Mouse (Mus musculus) testis, postnatal 10 days (tissue): ENCODE data around the gene Iqgap2.

ENCODE experiments used
- DNase-seq: peaks from one replicate; pipeline ENCODE4 v3.0.0; 2021; ENCODE audit warnings: low spot score

Gene Iqgap2

DNA sequence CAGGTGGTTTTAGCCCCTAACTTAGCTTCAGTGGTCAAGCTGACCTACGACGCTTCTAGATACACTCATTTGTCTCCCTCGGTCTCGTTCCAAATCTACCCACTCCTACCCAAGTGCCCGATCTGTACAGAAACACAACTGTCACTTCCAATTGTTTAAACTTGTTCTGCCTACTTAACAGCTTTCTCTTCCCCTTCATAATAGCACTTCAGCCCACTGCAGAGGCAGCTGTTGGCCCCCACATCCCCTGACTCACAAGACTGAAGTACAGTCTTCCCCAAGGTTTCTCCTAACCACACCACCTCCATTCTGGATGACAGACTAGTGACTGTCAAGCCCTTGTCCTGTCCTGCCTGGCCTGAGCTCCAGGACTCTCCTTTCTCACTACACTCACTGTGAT is 63.1 kb downstream of the Iqgap2 start:
- no peak for DNase-seq

- DNase-seq = no peak
Observed at GRCm38 (mm10) chr13:95826178-95826577, 65.5 kb downstream of the Iqgap2 start.

DNA sequence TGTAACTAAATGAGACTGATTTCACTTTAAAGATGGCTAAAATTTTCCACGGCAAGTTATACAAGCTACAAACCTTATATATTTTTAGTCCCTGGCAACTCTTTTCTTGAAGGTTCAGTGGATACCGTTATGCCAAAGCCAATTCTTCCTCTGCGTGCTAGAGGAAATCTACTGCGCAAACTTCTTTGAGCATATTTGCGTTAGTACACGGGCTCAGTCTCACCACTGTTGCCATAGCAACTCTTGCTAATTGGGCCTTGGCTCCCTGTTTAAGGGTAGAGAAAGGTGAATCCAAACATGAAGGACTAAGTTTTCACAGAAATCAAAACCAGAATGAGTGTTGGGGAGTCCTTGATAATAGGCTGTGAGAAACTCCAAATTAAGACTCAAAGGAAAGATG is 68.8 kb downstream of the Iqgap2 start:
- no peak for DNase-seq

DNA sequence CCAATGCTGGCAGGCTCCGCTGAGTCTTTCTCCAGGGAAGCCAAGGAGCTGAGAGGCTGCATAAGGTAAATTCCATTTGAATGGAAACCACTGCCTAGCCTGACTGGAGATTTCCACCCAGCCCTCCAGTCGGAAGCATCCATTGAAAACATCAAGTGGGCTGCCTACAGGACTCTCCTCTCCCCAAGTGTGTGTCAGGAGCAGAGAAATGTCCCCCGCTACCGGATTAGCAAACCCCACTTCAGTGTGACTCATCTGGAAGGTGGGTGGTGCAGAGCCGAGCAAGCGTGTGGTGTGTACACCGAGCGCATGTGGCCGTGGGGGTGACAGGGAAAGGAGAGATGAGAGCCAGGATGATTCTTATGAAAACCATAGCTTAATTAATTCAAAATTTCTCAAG is 71.7 kb downstream of the Iqgap2 start:
- no peak for DNase-seq

DNA sequence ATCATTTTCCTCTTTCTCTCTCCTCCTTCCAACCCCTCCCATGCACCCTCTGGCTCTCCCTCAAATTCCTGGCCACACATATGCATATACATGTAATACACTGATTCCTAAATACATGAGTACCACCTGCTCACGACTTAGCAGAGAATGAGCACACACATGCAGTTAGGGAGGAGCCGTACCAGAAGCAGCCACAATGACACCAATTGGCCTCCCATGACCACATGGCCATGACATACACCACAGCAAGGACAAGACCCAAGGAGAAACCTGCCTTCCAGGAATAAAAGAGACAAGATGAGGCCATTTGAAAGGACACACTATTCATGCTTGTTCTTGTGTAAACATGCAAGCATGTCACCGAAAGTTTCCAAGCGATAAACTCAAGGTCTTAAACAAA is 72.8 kb downstream of the Iqgap2 start:
- DNase-seq = no peak

DNA sequence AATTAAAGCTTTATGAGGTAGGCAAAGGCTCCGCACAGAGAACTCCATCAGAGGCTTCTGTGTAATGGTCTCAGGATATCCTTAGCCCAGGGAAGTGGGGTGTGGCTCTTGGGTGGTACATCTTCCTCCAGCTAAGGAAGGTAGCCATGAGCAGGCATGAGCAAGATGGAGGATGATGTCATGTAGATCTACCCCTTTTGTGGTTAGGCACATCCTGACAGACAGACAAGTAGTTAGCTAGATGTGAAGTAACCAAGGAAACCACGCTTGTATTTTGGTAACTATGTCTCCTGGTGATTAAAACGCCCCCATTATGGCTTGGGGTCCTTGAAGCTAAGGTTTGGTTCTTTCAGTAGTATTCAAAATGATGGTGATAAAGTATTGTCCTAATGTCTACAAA is 78.1 kb downstream of the Iqgap2 start:
- DNase-seq = no peak

DNA sequence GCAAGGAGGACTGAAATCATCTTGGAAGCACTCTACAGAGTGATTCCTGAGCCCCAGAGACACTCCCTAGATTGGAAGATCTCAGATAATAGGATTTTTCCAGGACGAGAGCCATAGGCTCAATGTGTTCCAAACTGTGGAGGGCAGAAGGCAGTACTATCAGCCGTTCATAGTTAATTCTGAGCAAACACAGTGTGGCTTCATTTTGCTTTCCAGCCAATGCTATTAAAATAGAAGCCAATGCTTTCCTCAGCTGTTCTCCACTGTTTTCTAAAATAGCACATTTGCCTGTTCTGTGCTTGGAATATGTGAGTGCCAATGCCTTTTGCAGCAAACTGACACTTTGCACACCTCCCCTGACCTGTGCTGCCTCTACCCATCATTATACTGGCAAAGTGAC is 80.9 kb downstream of the Iqgap2 start:
- DNase-seq = no peak

- no peak for DNase-seq
Observed at GRCm38 (mm10) chr13:95807106-95807750, 84.5 kb downstream of the Iqgap2 start.

- DNase-seq = peak; percentile 51
Observed at GRCm38 (mm10) chr13:95805469-95806166, 86.1 kb downstream of the Iqgap2 start.

DNA sequence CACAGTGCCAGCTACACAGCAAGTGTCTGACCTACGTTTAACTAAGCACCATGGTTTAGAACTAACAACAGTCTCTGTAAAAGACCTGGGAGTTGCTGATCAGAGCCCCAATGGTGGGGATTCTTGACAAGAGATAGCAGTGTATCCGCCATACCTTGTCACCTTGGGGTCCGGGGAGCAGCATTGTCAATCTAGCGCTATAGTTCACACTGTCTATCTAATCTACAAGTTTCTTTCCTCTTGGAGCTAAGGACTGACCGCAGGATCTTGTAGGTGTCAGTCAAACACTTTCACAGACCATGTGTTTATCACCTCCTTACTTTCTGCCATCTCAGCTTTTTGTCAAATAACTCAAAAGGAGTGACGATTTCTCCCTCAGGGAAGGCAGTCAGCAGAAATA is 87.6 kb downstream of the Iqgap2 start:
- no peak for DNase-seq

DNA sequence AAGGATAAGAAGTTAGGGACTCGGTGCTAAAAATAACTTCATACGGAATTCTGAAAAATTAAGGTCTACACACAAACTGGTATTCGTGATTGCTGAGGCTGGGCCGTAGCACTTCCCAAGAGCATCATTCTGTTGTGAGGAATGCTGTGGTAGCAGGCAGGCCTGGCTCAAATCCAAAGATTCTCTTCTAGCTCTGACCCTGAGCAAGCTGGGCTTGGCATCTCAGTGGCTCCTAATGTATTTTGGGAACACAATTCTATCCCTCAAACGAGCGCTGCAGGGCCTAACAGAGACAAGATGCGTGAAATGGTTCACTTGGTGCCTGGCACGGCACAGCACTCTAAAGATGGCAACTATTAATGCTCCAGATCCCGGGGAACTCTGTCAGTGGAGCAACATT is 90.8 kb downstream of the Iqgap2 start:
- DNase-seq = no peak

DNA sequence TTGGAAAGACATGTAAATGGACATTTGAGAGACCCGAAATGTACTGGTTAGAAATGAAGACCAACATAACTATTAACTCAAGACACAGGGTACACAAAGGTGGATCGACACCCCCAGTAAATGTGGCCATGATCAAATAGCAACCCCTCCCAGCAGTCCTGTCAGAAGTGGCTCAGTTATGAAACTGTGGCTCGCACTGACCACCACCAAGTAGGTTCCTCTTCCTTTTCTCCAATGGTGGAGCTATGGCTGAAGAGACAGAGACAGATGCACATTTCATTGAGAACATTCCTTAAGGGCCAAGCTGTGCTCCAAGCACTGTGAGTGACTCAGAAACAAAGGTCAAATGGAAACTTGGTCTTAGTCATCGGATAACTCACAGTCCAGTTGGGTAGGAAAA is 92.4 kb downstream of the Iqgap2 start:
- DNase-seq = no peak

GRCm38 (mm10) chr13:95798721-95799120 is 93.0 kb downstream of the Iqgap2 start:
- no peak for DNase-seq

GRCm38 (mm10) chr13:95797530-95797929 is 94.2 kb downstream of the Iqgap2 start:
- no peak for DNase-seq

DNA sequence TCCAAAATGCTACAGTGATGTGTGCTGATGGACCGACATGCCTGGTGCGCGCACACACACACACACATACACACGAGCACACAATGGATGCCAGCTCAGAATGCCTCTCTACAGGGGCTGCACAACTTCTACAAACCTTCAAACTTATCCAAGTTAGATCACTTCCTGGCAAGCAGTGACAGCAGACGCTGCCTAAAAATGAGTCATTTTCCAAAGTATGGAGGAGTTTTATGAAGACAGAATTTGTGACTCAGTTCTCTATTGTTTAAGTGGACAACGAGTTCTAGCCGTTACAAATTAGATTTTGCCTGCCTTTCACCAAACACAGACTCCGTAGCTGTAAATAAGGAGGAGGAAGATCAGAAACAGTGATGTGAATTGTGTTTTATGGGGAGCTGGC is 97.4 kb downstream of the Iqgap2 start:
- no peak for DNase-seq

GRCm38 (mm10) chr13:95790883-95791282 is 100.8 kb downstream of the Iqgap2 start:
- no peak for DNase-seq

- no peak for DNase-seq
Observed at GRCm38 (mm10) chr13:95788631-95789376, 102.9 kb downstream of the Iqgap2 start.

- no peak for DNase-seq
Observed at GRCm38 (mm10) chr13:95782969-95783332, 108.8 kb downstream of the Iqgap2 start.

- no peak for DNase-seq
Observed at GRCm38 (mm10) chr13:95782311-95782968, 109.3 kb downstream of the Iqgap2 start.

DNA sequence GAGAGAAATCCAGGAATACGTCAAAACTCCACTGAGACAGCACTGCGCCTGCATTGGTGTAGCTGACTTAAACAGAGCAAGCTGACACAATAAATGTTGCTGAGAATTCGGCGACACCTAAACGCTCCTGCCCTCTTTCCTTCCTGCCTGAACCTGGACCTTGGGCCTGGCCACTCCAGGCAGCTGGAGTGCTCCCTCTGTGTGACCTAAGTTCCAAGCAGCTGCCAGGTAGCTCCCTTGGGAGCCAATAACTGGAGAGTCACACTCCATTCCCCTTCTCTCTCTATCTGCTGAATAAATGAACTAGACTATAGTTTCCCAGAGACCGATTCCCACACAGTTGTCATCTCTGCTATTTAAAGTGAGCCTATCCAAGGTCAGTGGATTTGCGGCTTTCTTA is 111.7 kb downstream of the Iqgap2 start:
- DNase-seq = no peak

- no peak for DNase-seq
Observed at GRCm38 (mm10) chr13:95779261-95779660, 112.5 kb downstream of the Iqgap2 start.

DNA sequence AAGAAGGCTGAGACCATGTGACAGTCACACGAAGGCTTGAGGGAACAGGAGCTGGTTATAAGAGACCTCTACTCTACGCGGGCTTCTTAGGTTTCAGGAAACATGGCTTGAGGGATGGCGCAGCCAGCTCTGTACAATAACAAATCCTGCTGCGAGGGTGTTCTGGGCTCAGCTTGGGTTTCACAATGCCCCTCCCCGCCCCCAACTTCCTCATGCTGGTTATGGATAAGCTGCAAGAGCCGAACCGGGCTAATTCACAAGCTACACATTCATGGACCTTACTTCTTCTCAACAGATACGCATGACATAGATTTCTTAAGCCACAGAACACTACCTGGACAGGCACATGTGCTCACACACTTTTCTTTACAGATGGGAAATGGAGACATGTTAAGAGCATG is 113.0 kb downstream of the Iqgap2 start:
- DNase-seq = no peak
